Mouse (Mus musculus): ENCODE measurements around the gene Tead1.

Tead1 gene

GRCm38 (mm10) chr7:112856121-112856571 lies 177.0 kb downstream of the Tead1 start:
- DNase-seq (ENCODE audit: low spot score in 2 of 2) = peak; percentile 61 to 65

- DNase-seq (ENCODE audit: low spot score in 2 of 2) = no peak
These were observed 177.5 kb downstream of the Tead1 start for GRCm38 (mm10) chr7:112856583-112856982.

GRCm38 (mm10) chr7:112859887-112860286 lies 180.8 kb downstream of the Tead1 start:
- DNase-seq (ENCODE audit: low spot score in 2 of 2) = no peak

GRCm38 (mm10) chr7:112862086-112862485 lies 183.0 kb downstream of the Tead1 start:
- DNase-seq (ENCODE audit: low spot score in 2 of 2) = peak in 1 of 2 experiments; percentile 48

GRCm38 (mm10) chr7:112864188-112864587 lies 185.1 kb downstream of the Tead1 start:
- DNase-seq (ENCODE audit: low spot score in 2 of 2) = no peak

GRCm38 (mm10) chr7:112865739-112866138 lies 186.6 kb downstream of the Tead1 start:
- DNase-seq (ENCODE audit: low spot score in 2 of 2) = peak; percentile 59 to 70

GRCm38 (mm10) chr7:112868551-112869465 lies 189.7 kb downstream of the Tead1 start:
- peak in 1 of 2 experiments; percentile 77 for DNase-seq (ENCODE audit: low spot score in 2 of 2)

- no peak for DNase-seq (ENCODE audit: low spot score in 2 of 2)
These were observed 192.6 kb downstream of the Tead1 start for GRCm38 (mm10) chr7:112871752-112872151.

- no peak for DNase-seq (ENCODE audit: low spot score in 2 of 2)
These were observed 193.5 kb downstream of the Tead1 start for GRCm38 (mm10) chr7:112872435-112873196.

- no peak for DNase-seq (ENCODE audit: low spot score in 2 of 2)
These were observed 197.0 kb downstream of the Tead1 start for GRCm38 (mm10) chr7:112876128-112876527.

GRCm38 (mm10) chr7:112883791-112884274 lies 204.7 kb downstream of the Tead1 start:
- peak; percentile 86 to 89 for DNase-seq (ENCODE audit: low spot score in 2 of 2)

- no peak for DNase-seq (ENCODE audit: low spot score in 2 of 2)
These were observed 206.4 kb downstream of the Tead1 start for GRCm38 (mm10) chr7:112885546-112885945.

- no peak for DNase-seq (ENCODE audit: low spot score in 2 of 2)
These were observed 212.8 kb downstream of the Tead1 start for GRCm38 (mm10) chr7:112891883-112892282.

GRCm38 (mm10) chr7:112892595-112892994 lies 213.5 kb downstream of the Tead1 start:
- DNase-seq (ENCODE audit: low spot score in 2 of 2) = no peak

GRCm38 (mm10) chr7:112896363-112896762 lies 217.2 kb downstream of the Tead1 start:
- DNase-seq (ENCODE audit: low spot score in 2 of 2) = no peak

GRCm38 (mm10) chr7:112901710-112902109 lies 222.6 kb downstream of the Tead1 start:
- no peak for DNase-seq (ENCODE audit: low spot score in 2 of 2)

- no peak for DNase-seq (ENCODE audit: low spot score in 2 of 2)
These were observed 227.7 kb downstream of the Tead1 start for GRCm38 (mm10) chr7:112906848-112907247.

GRCm38 (mm10) chr7:112907468-112907867 lies 228.3 kb downstream of the Tead1 start:
- no peak for DNase-seq (ENCODE audit: low spot score in 2 of 2)

- DNase-seq (ENCODE audit: low spot score in 2 of 2) = no peak
These were observed 230.0 kb downstream of the Tead1 start for GRCm38 (mm10) chr7:112909164-112909563.

GRCm38 (mm10) chr7:112912969-112913368 lies 233.9 kb downstream of the Tead1 start:
- DNase-seq (ENCODE audit: low spot score in 2 of 2) = no peak

- DNase-seq (ENCODE audit: low spot score in 2 of 2) = no peak
These were observed 236.5 kb downstream of the Tead1 start for GRCm38 (mm10) chr7:112915571-112915970.

GRCm38 (mm10) chr7:112917613-112918278 lies 238.6 kb downstream of the Tead1 start:
- no peak for DNase-seq (ENCODE audit: low spot score in 2 of 2)
